Mouse (Mus musculus): ENCODE measurements around the gene Chmp5. TPM values are rescaled to one million over a fixed set of nuclear protein-coding genes. Genes with fewer than 3 reads are reported as not detected.

Gene Chmp5
- polyA plus RNA-seq, 1 experiment from 2014 or later: 145 TPM

Small RNAs within 50 kb of the gene (microRNA-seq; reads per million reads assigned to microRNA genes)
- 1.4 reads per million for gene Mir3094

Other genes with a start within 250 kb of the Chmp5 start
- gene Aptx, start 245.2 kb upstream of the Chmp5 start, polyA plus RNA-seq (2014; fragmentation: Nextera tagmentation; extraction: Ambion mirVana): 47.4 and 52.4 TPM in 2 replicates
- 653 and 702 TPM in 2 replicates for gene Dnaja1, start 226.3 kb upstream of the Chmp5 start, polyA plus RNA-seq (2014; fragmentation: Nextera tagmentation; extraction: Ambion mirVana)
- 117 and 125 TPM in 2 replicates for gene Smu1, start 190.5 kb upstream of the Chmp5 start, polyA plus RNA-seq (2014; fragmentation: Nextera tagmentation; extraction: Ambion mirVana)
- gene B4galt1, start 94.4 kb upstream of the Chmp5 start, polyA plus RNA-seq (2014; fragmentation: Nextera tagmentation; extraction: Ambion mirVana): 5.2 and 9.9 TPM in 2 replicates
- gene Spink4, start 28.4 kb upstream of the Chmp5 start, polyA plus RNA-seq (2014; fragmentation: Nextera tagmentation; extraction: Ambion mirVana): not detected in 2 replicates
- 195 and 239 TPM in 2 replicates for gene Bag1, start 113 bp upstream of the Chmp5 start, polyA plus RNA-seq (2014; fragmentation: Nextera tagmentation; extraction: Ambion mirVana)
- gene Nfx1, start 22.5 kb downstream of the Chmp5 start, polyA plus RNA-seq (2014; fragmentation: Nextera tagmentation; extraction: Ambion mirVana): 122 and 126 TPM in 2 replicates
- not detected in 2 replicates for gene Aqp7, start 99.7 kb downstream of the Chmp5 start, polyA plus RNA-seq (2014; fragmentation: Nextera tagmentation; extraction: Ambion mirVana)
- gene Aqp3, start 149.8 kb downstream of the Chmp5 start, polyA plus RNA-seq (2014; fragmentation: Nextera tagmentation; extraction: Ambion mirVana): 0.19 TPM in 1 of 2 replicates, not detected in the other
- 34.8 and 36.1 TPM in 2 replicates for gene Nol6, start 176.0 kb downstream of the Chmp5 start, polyA plus RNA-seq (2014; fragmentation: Nextera tagmentation; extraction: Ambion mirVana)
- 57.5 and 70.7 TPM in 2 replicates for gene Ube2r2, start 187.3 kb downstream of the Chmp5 start, polyA plus RNA-seq (2014; fragmentation: Nextera tagmentation; extraction: Ambion mirVana)

All from neural tube, embryonic 14.5 days (tissue).